8 mouse cellular contexts compared by ENCODE assay signal in the genomic region with DNA sequence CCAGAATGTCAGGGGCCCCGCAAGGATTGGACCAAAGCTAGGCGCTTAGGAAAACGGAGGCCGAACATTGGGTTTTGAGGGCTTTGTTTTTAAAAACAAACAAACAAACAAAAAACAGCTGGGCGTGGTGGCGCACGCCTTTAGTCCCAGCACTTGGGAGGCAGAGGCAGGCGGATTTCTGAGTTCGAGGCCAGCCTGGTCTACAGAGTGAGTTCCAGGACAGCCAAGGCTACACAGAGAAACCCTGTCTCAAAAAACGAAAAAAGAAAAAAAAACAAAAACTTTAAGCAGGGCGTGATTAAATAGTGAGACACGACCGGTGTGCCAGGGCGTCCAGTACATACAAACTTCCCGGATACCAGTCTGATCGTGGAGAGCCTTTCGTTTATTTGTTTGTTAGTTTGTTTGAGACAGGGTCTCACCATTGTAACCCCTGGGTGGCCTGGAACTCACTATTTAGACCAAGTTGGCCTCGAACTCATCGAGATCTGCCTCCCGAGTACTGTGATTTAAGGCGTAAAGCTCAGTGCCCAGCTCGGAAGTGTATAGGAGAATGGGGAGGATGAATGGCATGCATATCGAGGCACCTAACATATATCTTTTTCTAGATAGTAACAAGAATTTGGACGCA. TPM values are rescaled to one million over a fixed set of nuclear protein-coding genes. Genes with fewer than 3 reads are reported as not detected.
A peak's percentile ranks its signal among the peaks of the same experiment; 100 is the strongest.
DNase-seq lines count a peak whose midpoint lies in the region; ATAC-seq and TF ChIP-seq lines count a peak whose summit lies in the region.

No protein-coding gene starts in this region.

- WGBS in heart, embryonic 11.5 days (ENCODE audit: insufficient replicate concordance), result 25% methylated on average over 24 of the region's 24 CpGs
- 22% methylated on average over 24 of the region's 24 CpGs for WGBS in forebrain, embryonic 15.5 days
- WGBS in liver, embryonic 15.5 days (ENCODE audit: insufficient replicate concordance), result 22% methylated on average over 24 of the region's 24 CpGs

- H3K4me3 ChIP-seq in heart, embryonic 11.5 days (ENCODE audit: low read depth, low read length), result peak overlapping the region; percentile 80
- peak overlapping the region; percentile 95 for H3K4me3 ChIP-seq in E14TG2a.4 (replicated peaks; ENCODE audit: low read length)
- peak overlapping the region; percentile 78 for H3K4me3 ChIP-seq in forebrain, embryonic 15.5 days
- peak overlapping the region; percentile 86 for H3K4me3 ChIP-seq in liver, embryonic 15.5 days (replicated peaks)

- H3K4me1 ChIP-seq in heart, embryonic 11.5 days (ENCODE audit: control insufficient read depth, insufficient read depth, low read length), result peaks cover 17% of the 10 kb centered on the region
- H3K4me1 ChIP-seq in E14TG2a.4 (replicated peaks; ENCODE audit: low read depth, low read length), result peaks cover 85% of the 10 kb centered on the region
- H3K4me1 ChIP-seq in forebrain, embryonic 15.5 days, result peaks cover 59% of the 10 kb centered on the region
- peaks cover 70% of the 10 kb centered on the region for H3K4me1 ChIP-seq in liver, embryonic 15.5 days (replicated peaks)

- H3K4me2 ChIP-seq in heart, embryonic 11.5 days, result peak overlapping the region; percentile 96
- peak overlapping the region; percentile 96 for H3K4me2 ChIP-seq in forebrain, embryonic 15.5 days (replicated peaks)
- peak overlapping the region; percentile 88 for H3K4me2 ChIP-seq in liver, embryonic 15.5 days

- ATAC-seq in heart, embryonic 11.5 days (replicated peaks; ENCODE audit: insufficient number of reproducible peaks, low FRiP score, low TSS enrichment), result peak; percentile 6; the same call in 1 of the 2 replicates
- peak; percentile 4; the same call in 1 of the 2 replicates for ATAC-seq in forebrain, embryonic 15.5 days (replicated peaks)
- ATAC-seq in liver, embryonic 15.5 days (ENCODE audit: insufficient read depth), result peak; percentile 22
- no peak for ATAC-seq in megakaryocyte-erythroid progenitor cell, adult 5-6 weeks (replicated peaks; ENCODE audit: low FRiP score, low TSS enrichment, poor library complexity, severe bottlenecking)

- no peaks in the 10 kb centered on the region; the same call in 1 of the 2 replicates for H3K27me3 ChIP-seq in heart, embryonic 11.5 days (ENCODE audit: control insufficient read depth, insufficient read depth, low read length)
- H3K27me3 ChIP-seq in E14TG2a.4 (ENCODE audit: insufficient read depth, low read length), result no peaks in the 10 kb centered on the region
- no peaks in the 10 kb centered on the region for H3K27me3 ChIP-seq in forebrain, embryonic 15.5 days
- no peaks in the 10 kb centered on the region for H3K27me3 ChIP-seq in liver, embryonic 15.5 days

- no peak for TF ChIP-seq CTCF in E14TG2a.4 (conservative IDR thresholded peaks at IDR 0.05; ENCODE audit: low read length)

- peak overlapping the region; percentile 82 for H3K27ac ChIP-seq in heart, embryonic 11.5 days (ENCODE audit: low read depth, low read length)
- peak overlapping the region; percentile 92 for H3K27ac ChIP-seq in forebrain, embryonic 15.5 days (replicated peaks)
- peak overlapping the region; percentile 93 for H3K27ac ChIP-seq in liver, embryonic 15.5 days (replicated peaks)

- intact Hi-C loops in heart, postnatal 14 days (cut with DNase I), result loop anchor here (2.0 to 5.0 kb wide), 2 partner anchors 72 to 195 kb away; a partner anchor contains a TSS

- H3K36me3 ChIP-seq in heart, embryonic 11.5 days (ENCODE audit: control insufficient read depth, insufficient read depth, low read length), result peaks cover 11% of the 10 kb centered on the region
- H3K36me3 ChIP-seq in E14TG2a.4 (ENCODE audit: insufficient read depth, low read length), result peaks cover 53% of the 10 kb centered on the region
- H3K36me3 ChIP-seq in forebrain, embryonic 15.5 days, result peaks cover 16% of the 10 kb centered on the region
- peaks cover 30% of the 10 kb centered on the region for H3K36me3 ChIP-seq in liver, embryonic 15.5 days (replicated peaks)

- peak overlapping the region; percentile 84 for H3K9ac ChIP-seq in heart, embryonic 11.5 days (ENCODE audit: low read depth, low read length)
- H3K9ac ChIP-seq in forebrain, embryonic 15.5 days (replicated peaks), result peak overlapping the region; percentile 82
- peak overlapping the region; percentile 86 for H3K9ac ChIP-seq in liver, embryonic 15.5 days

- no peak for DNase-seq in heart, postnatal 14 days
- no peak for DNase-seq in layer of hippocampus, postnatal 36 days
- no peak for DNase-seq in c-Kit-positive CD71-positive TER-119-positive erythroid progenitor cells, embryonic 14.5 days (ENCODE audit: low spot score)

- H3K9me3 ChIP-seq in heart, embryonic 11.5 days (replicated peaks; ENCODE audit: control insufficient read depth, low read length), result no peaks in the 10 kb centered on the region
- no peaks in the 10 kb centered on the region for H3K9me3 ChIP-seq in E14TG2a.4 (ENCODE audit: low read length)
- no peaks in the 10 kb centered on the region for H3K9me3 ChIP-seq in forebrain, embryonic 15.5 days
- H3K9me3 ChIP-seq in liver, embryonic 15.5 days (replicated peaks), result no peaks in the 10 kb centered on the region

RNA-seq across cellular contexts. Expression of a gene that starts 0.4 kb away (rescaled TPM):
- polyA plus RNA-seq in heart, embryonic 11.5 days (2014; fragmentation: Nextera tagmentation; extraction: Ambion mirVana), result 70.2 and 81.4 TPM in 2 replicates
- total RNA-seq in heart, postnatal 14 days (2021), result 10 to 100 TPM; 39.7 to 42.1 TPM
- polyA plus RNA-seq in forebrain, embryonic 15.5 days (2015; fragmentation: Nextera tagmentation; extraction: Ambion mirVana), result 89.2 and 102 TPM in 2 replicates
- polyA plus RNA-seq in liver, embryonic 15.5 days (2015; fragmentation: Nextera tagmentation; extraction: Ambion mirVana), result 23.9 and 27.2 TPM in 2 replicates
- total RNA-seq in megakaryocyte-erythroid progenitor cell, adult 5-6 weeks (2014; fragmentation: Nextera tagmentation), result 96.1 and 117 TPM in 2 replicates
- total RNA-seq in megakaryocyte-erythroid progenitor cell, adult 5-6 weeks (2017), result 98.4 and 120 TPM in 2 replicates
- total RNA-seq in layer of hippocampus, postnatal 36 days (2021), result 100 to 1,000 TPM; 101 to 122 TPM

RNA-seq across cellular contexts. Expression of a gene that starts 3.3 kb away (rescaled TPM):
- 0.24 TPM in 1 of 2 replicates, not detected in the other for polyA plus RNA-seq in heart, embryonic 11.5 days (2014; fragmentation: Nextera tagmentation; extraction: Ambion mirVana)
- total RNA-seq in heart, postnatal 14 days (2021), result 1 to 10 TPM; 2.7 to 3.2 TPM
- 0.38 TPM in 1 of 2 replicates, not detected in the other for polyA plus RNA-seq in forebrain, embryonic 15.5 days (2015; fragmentation: Nextera tagmentation; extraction: Ambion mirVana)
- 0.15 and 0.64 TPM in 2 replicates for polyA plus RNA-seq in liver, embryonic 15.5 days (2015; fragmentation: Nextera tagmentation; extraction: Ambion mirVana)
- 5.0 and 6.5 TPM in 2 replicates for total RNA-seq in megakaryocyte-erythroid progenitor cell, adult 5-6 weeks (2014; fragmentation: Nextera tagmentation)
- 11.7 and 23.0 TPM in 2 replicates for total RNA-seq in megakaryocyte-erythroid progenitor cell, adult 5-6 weeks (2017)
- 1 to 10 TPM; 2.1 to 3.1 TPM for total RNA-seq in layer of hippocampus, postnatal 36 days (2021)

RNA-seq across cellular contexts. Expression of a gene that starts 10.1 kb away (rescaled TPM):
- polyA plus RNA-seq in heart, embryonic 11.5 days (2014; fragmentation: Nextera tagmentation; extraction: Ambion mirVana), result 530 and 592 TPM in 2 replicates
- 100 to 1,000 TPM; 236 to 287 TPM for total RNA-seq in heart, postnatal 14 days (2021)
- 547 and 583 TPM in 2 replicates for polyA plus RNA-seq in forebrain, embryonic 15.5 days (2015; fragmentation: Nextera tagmentation; extraction: Ambion mirVana)
- polyA plus RNA-seq in liver, embryonic 15.5 days (2015; fragmentation: Nextera tagmentation; extraction: Ambion mirVana), result 228 and 232 TPM in 2 replicates
- 918 and 983 TPM in 2 replicates for total RNA-seq in megakaryocyte-erythroid progenitor cell, adult 5-6 weeks (2014; fragmentation: Nextera tagmentation)
- total RNA-seq in megakaryocyte-erythroid progenitor cell, adult 5-6 weeks (2017), result 973 and 1,155 TPM in 2 replicates
- total RNA-seq in layer of hippocampus, postnatal 36 days (2021), result 100 to 1,000 TPM; 352 to 354 TPM

RNA-seq across cellular contexts. Expression of a gene that starts 13.3 kb away (rescaled TPM):
- polyA plus RNA-seq in heart, embryonic 11.5 days (2014; fragmentation: Nextera tagmentation; extraction: Ambion mirVana), result 4.4 TPM in 2 replicates
- total RNA-seq in heart, postnatal 14 days (2021), result 10 to 100 TPM; 14.8 to 20.2 TPM
- 1.6 TPM in 2 replicates for polyA plus RNA-seq in forebrain, embryonic 15.5 days (2015; fragmentation: Nextera tagmentation; extraction: Ambion mirVana)
- 2.1 and 2.6 TPM in 2 replicates for polyA plus RNA-seq in liver, embryonic 15.5 days (2015; fragmentation: Nextera tagmentation; extraction: Ambion mirVana)
- total RNA-seq in megakaryocyte-erythroid progenitor cell, adult 5-6 weeks (2014; fragmentation: Nextera tagmentation), result 4.7 TPM in 1 of 2 replicates, not detected in the other
- total RNA-seq in megakaryocyte-erythroid progenitor cell, adult 5-6 weeks (2017), result 0.47 TPM in 1 of 2 replicates, not detected in the other
- 1 to 10 TPM; 8.2 to 8.8 TPM for total RNA-seq in layer of hippocampus, postnatal 36 days (2021)

RNA-seq across cellular contexts. Expression of a gene that starts 13.6 kb away (rescaled TPM):
- 3.0 and 4.2 TPM in 2 replicates for polyA plus RNA-seq in heart, embryonic 11.5 days (2014; fragmentation: Nextera tagmentation; extraction: Ambion mirVana)
- total RNA-seq in heart, postnatal 14 days (2021), result 1 to 10 TPM; 2.9 to 4.1 TPM
- 1.0 and 1.1 TPM in 2 replicates for polyA plus RNA-seq in forebrain, embryonic 15.5 days (2015; fragmentation: Nextera tagmentation; extraction: Ambion mirVana)
- 0.85 and 0.89 TPM in 2 replicates for polyA plus RNA-seq in liver, embryonic 15.5 days (2015; fragmentation: Nextera tagmentation; extraction: Ambion mirVana)
- 0.20 TPM in 1 of 2 replicates, not detected in the other for total RNA-seq in megakaryocyte-erythroid progenitor cell, adult 5-6 weeks (2014; fragmentation: Nextera tagmentation)
- 0.80 and 1.4 TPM in 2 replicates for total RNA-seq in megakaryocyte-erythroid progenitor cell, adult 5-6 weeks (2017)
- 1 to 10 TPM in 1 of 2 experiments, under 1 TPM in 1; 0.90 to 1.2 TPM for total RNA-seq in layer of hippocampus, postnatal 36 days (2021)
